Comparison of ENCODE assay signal across 29 mouse cellular contexts in the genomic region with DNA sequence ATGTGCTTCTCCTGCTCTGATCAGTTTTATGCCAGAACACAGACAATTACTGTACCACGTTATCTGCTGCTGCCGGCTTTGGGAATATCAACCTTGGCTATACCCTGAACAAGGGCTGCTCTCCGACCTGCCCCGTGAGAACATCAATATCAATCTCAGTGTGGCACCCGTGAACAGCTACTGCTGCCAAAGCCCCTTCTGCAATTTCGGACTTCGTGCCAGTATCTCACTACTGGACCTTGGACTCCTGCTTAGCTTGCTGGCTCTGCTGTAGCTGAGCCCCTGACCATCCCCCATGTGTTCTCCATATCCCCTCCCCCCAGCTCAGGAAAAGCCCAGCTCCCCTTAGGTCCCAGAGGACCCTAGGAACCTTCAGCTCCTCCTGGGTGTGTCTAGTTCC. TPM values are rescaled to one million over a fixed set of nuclear protein-coding genes. Genes with fewer than 3 reads are reported as not detected.
DNase-seq lines count a peak whose midpoint lies in the region; ATAC-seq and TF ChIP-seq lines count a peak whose summit lies in the region.
"Had no signal": no experiment of that assay in that cellular context is flagged by ENCODE, and none has a peak within 500 bp of the region (broad histone marks: within the 10 kb centered on the region; RNA-seq: fewer than 3 reads in every experiment).

No protein-coding gene starts in this region.

- ATAC-seq in liver, embryonic 11.5 days (replicated peaks; ENCODE audit: low FRiP score) = peak; percentile 26; the same call in 1 of the 2 replicates
- ATAC-seq in liver, embryonic 12.5 days = no peak
- ATAC-seq in liver, postnatal 0 days = peak; percentile 89
- ATAC-seq: forebrain, embryonic 14.5 days; forebrain, embryonic 16.5 days had no signal

- H3K36me3 ChIP-seq in liver, embryonic 11.5 days (ENCODE audit: control insufficient read depth, insufficient read depth, low read length) = no peaks in the 10 kb centered on the region
- H3K36me3 ChIP-seq in liver, embryonic 12.5 days = no peaks in the 10 kb centered on the region
- no peaks in the 10 kb centered on the region for H3K36me3 ChIP-seq in liver, postnatal 0 days (replicated peaks; ENCODE audit: insufficient read depth, low read length)
- H3K36me3 ChIP-seq: embryonic facial prominence, embryonic 13.5 days; embryonic facial prominence, embryonic 15.5 days; forebrain, embryonic 10.5 days; forebrain, embryonic 12.5 days had no signal

- no peak overlapping the region for H3K4me2 ChIP-seq in liver, embryonic 11.5 days
- no peak overlapping the region for H3K4me2 ChIP-seq in liver, embryonic 12.5 days
- 0 out of 2 replicates have a peak overlapping the region, but pooled peaks have one; percentile 9 for H3K4me2 ChIP-seq in liver, postnatal 0 days (ENCODE audit: low read depth, low read length)
- H3K4me2 ChIP-seq: embryonic facial prominence, embryonic 13.5 days; embryonic facial prominence, embryonic 15.5 days; forebrain, embryonic 12.5 days had no signal

- no peaks in the 10 kb centered on the region for H3K4me1 ChIP-seq in liver, embryonic 11.5 days (replicated peaks; ENCODE audit: control insufficient read depth, insufficient read depth, low read length)
- 0 out of 2 replicates have a peak, but pooled peaks cover 4% of the 10 kb centered on the region for H3K4me1 ChIP-seq in liver, embryonic 12.5 days
- no peaks in the 10 kb centered on the region for H3K4me1 ChIP-seq in liver, postnatal 0 days (ENCODE audit: insufficient read depth)
- H3K4me1 ChIP-seq: embryonic facial prominence, embryonic 13.5 days; embryonic facial prominence, embryonic 15.5 days; forebrain, embryonic 10.5 days; forebrain, embryonic 12.5 days had no signal

- intact Hi-C loops in left cerebral cortex, postnatal 4 days (cut with DNase I) = no loop called here
- intact Hi-C loops in left cerebral cortex, adult 2 months (cut with DNase I) = no loop called here

- H3K4me3 ChIP-seq in left cerebral cortex, adult 2 months = no peak overlapping the region
- no peak overlapping the region for H3K4me3 ChIP-seq in liver, embryonic 11.5 days (ENCODE audit: low read depth, low read length)
- H3K4me3 ChIP-seq in liver, embryonic 12.5 days = no peak overlapping the region
- H3K4me3 ChIP-seq in liver, postnatal 0 days (ENCODE audit: low read depth, low read length) = no peak overlapping the region
- H3K4me3 ChIP-seq: embryonic facial prominence, embryonic 13.5 days; embryonic facial prominence, embryonic 15.5 days; erythroblast, embryonic 14.5 days; forebrain, embryonic 10.5 days; forebrain, embryonic 12.5 days had no signal

- no peaks in the 10 kb centered on the region for H3K9me3 ChIP-seq in liver, embryonic 11.5 days (ENCODE audit: control insufficient read depth, low read length)
- H3K9me3 ChIP-seq in liver, embryonic 12.5 days (replicated peaks) = no peaks in the 10 kb centered on the region
- no peaks in the 10 kb centered on the region for H3K9me3 ChIP-seq in liver, postnatal 0 days (ENCODE audit: low read length)
- H3K9me3 ChIP-seq: embryonic facial prominence, embryonic 13.5 days; embryonic facial prominence, embryonic 15.5 days; forebrain, embryonic 10.5 days; forebrain, embryonic 12.5 days had no signal

- peak; percentile 5 to 18 for DNase-seq in cerebellum, postnatal 14 days
- DNase-seq in cerebellum, adult 11 months = no peak
- peak; percentile 7 for DNase-seq in left cerebral cortex, postnatal 4 days
- DNase-seq in left cerebral cortex, adult 2 months (ENCODE audit: extremely low spot score in 1 of 2, low spot score in 2 of 2) = no peak
- DNase-seq in liver, embryonic 11.5 days (ENCODE audit: low spot score) = no peak
- peak; percentile 36 for DNase-seq in liver, postnatal 0 days
- no peak for DNase-seq in urinary bladder, adult 18-20 months (ENCODE audit: low spot score in 2 of 2)
- DNase-seq: adrenal gland, adult 2 months; adrenal gland, postnatal 10 days; adrenal gland, postnatal 25 days; cerebellum, adult 11-12 months; cerebellum, adult 8-10 months; cerebellum, adult 9-11 months; cerebellum, postnatal 36 days; embryo, embryonic 11 days had no signal

- TF ChIP-seq EP300 in liver, postnatal 0 days (IDR thresholded peaks at IDR 0.05; ENCODE audit: low read depth) = no peak

- no peak for TF ChIP-seq CTCF in left cerebral cortex, adult 2 months (IDR thresholded peaks at IDR 0.05)
- no peak for TF ChIP-seq CTCF in liver, postnatal 0 days (IDR thresholded peaks at IDR 0.05; ENCODE audit: low read depth)

- WGBS in liver, embryonic 11.5 days = 82% methylated on average over 7 of the region's 7 CpGs
- 79% methylated on average over 7 of the region's 7 CpGs for WGBS in liver, embryonic 12.5 days (ENCODE audit: insufficient replicate concordance)
- 65% methylated on average over 7 of the region's 7 CpGs for WGBS in liver, postnatal 0 days (ENCODE audit: insufficient replicate concordance)

- no peak overlapping the region for H3K27ac ChIP-seq in left cerebral cortex, adult 2 months
- no peak overlapping the region for H3K27ac ChIP-seq in liver, embryonic 11.5 days (ENCODE audit: low read depth, low read length)
- H3K27ac ChIP-seq in liver, embryonic 12.5 days = no peak overlapping the region
- no peak overlapping the region for H3K27ac ChIP-seq in liver, postnatal 0 days (ENCODE audit: low read depth)
- H3K27ac ChIP-seq: embryonic facial prominence, embryonic 13.5 days; embryonic facial prominence, embryonic 15.5 days; forebrain, embryonic 10.5 days; forebrain, embryonic 12.5 days had no signal

- H3K27me3 ChIP-seq in liver, embryonic 11.5 days (replicated peaks; ENCODE audit: control insufficient read depth, insufficient read depth, low read length) = no peaks in the 10 kb centered on the region
- H3K27me3 ChIP-seq in liver, embryonic 12.5 days (replicated peaks) = no peaks in the 10 kb centered on the region
- H3K27me3 ChIP-seq in liver, postnatal 0 days (ENCODE audit: insufficient read depth, low read length) = no peaks in the 10 kb centered on the region
- H3K27me3 ChIP-seq: embryonic facial prominence, embryonic 13.5 days; embryonic facial prominence, embryonic 15.5 days; forebrain, embryonic 12.5 days had no signal

- no peak overlapping the region for H3K9ac ChIP-seq in liver, embryonic 11.5 days (ENCODE audit: low read depth, low read length)
- H3K9ac ChIP-seq in liver, embryonic 12.5 days = no peak overlapping the region
- H3K9ac ChIP-seq in liver, postnatal 0 days (replicated peaks) = no peak overlapping the region
- H3K9ac ChIP-seq: embryonic facial prominence, embryonic 13.5 days; embryonic facial prominence, embryonic 15.5 days; forebrain, embryonic 12.5 days had no signal

RNA-seq across cellular contexts. Expression of a gene that starts 28.6 kb away (rescaled TPM):
- total RNA-seq in left cerebral cortex, postnatal 4 days (2021) = not detected
- not detected for total RNA-seq in left cerebral cortex, adult 2 months (2021)
- not detected in 2 replicates for polyA plus RNA-seq in liver, embryonic 11.5 days (2014; fragmentation: Nextera tagmentation; extraction: Ambion mirVana)
- polyA plus RNA-seq in liver, embryonic 12.5 days (2016; fragmentation: Nextera tagmentation; extraction: Ambion mirVana) = not detected in 2 replicates
- 0.17 and 0.25 TPM in 2 replicates for polyA plus RNA-seq in liver, postnatal 0 days (2015; fragmentation: Nextera tagmentation; extraction: Ambion mirVana)
- total RNA-seq: adrenal gland, postnatal 10 days; adrenal gland, postnatal 25 days; adrenal gland, postnatal 4 days; common myeloid progenitor, adult 5-6 weeks; MEL had no signal
- polyA plus RNA-seq: brain, embryonic 14.5 days; C2C12; embryonic facial prominence, embryonic 11.5 days; embryonic facial prominence, embryonic 13.5 days; embryonic facial prominence, embryonic 15.5 days; erythroblast, embryonic 14.5 days; forebrain, embryonic 10.5 days; forebrain, embryonic 12.5 days; forebrain, embryonic 14.5 days; forebrain, embryonic 16.5 days had no signal

RNA-seq across cellular contexts. Expression of a gene that starts 43.9 kb away (rescaled TPM):
- total RNA-seq in left cerebral cortex, postnatal 4 days (2021) = 10 to 100 TPM; 15.0 to 15.8 TPM
- total RNA-seq in left cerebral cortex, adult 2 months (2021) = 10 to 100 TPM; 41.4 to 42.2 TPM
- 12.6 and 13.7 TPM in 2 replicates for polyA plus RNA-seq in liver, embryonic 11.5 days (2014; fragmentation: Nextera tagmentation; extraction: Ambion mirVana)
- 10.3 and 11.0 TPM in 2 replicates for polyA plus RNA-seq in liver, embryonic 12.5 days (2016; fragmentation: Nextera tagmentation; extraction: Ambion mirVana)
- 54.0 and 54.4 TPM in 2 replicates for polyA plus RNA-seq in liver, postnatal 0 days (2015; fragmentation: Nextera tagmentation; extraction: Ambion mirVana)
- polyA plus RNA-seq: erythroblast, embryonic 14.5 days had no signal

Comparison
In these comparisons a context has a peak if more than half of its experiments do, and no peak if none do; other contexts are left out.
1. DNase-seq: peak in cerebellum, postnatal 14 days (2 of 2), left cerebral cortex, postnatal 4 days (single experiment) and liver, postnatal 0 days (single experiment); none in cerebellum, adult 11 months (single experiment), left cerebral cortex, adult 2 months (0 of 2), liver, embryonic 11.5 days (single experiment) and urinary bladder, adult 18-20 months (0 of 2).